Mouse (Mus musculus) thymus, adult 2 months (tissue): ENCODE results near the gene Mtor. TPM values are rescaled to one million over a fixed set of nuclear protein-coding genes. Genes with fewer than 3 reads are reported as not detected.

ENCODE experiments used
- DNase-seq: peaks from one replicate; pipeline ENCODE4 v3.0.0; 2021
- H3K27ac ChIP-seq: fragments of 200-500 bp; 2 replicates; pipeline ENCODE4 v1.5.1; 2012; ENCODE audit warnings: low read length, control low read depth; ENCODE audit not compliant: control insufficient read depth, insufficient read depth
- H3K27me3 ChIP-seq: fragments of 200-500 bp; 2 replicates; pipeline ENCODE4 v1.6.1; 2012; ENCODE audit warnings: mild to moderate bottlenecking, low read length, moderate library complexity, mixed read lengths; ENCODE audit not compliant: control insufficient read depth, insufficient read depth
- H3K36me3 ChIP-seq: fragments of 200-500 bp; 2 replicates; pipeline ENCODE4 v1.6.1; 2012; ENCODE audit warnings: mild to moderate bottlenecking, low read length, moderate library complexity; ENCODE audit not compliant: control insufficient read depth, insufficient read depth
- H3K4me1 ChIP-seq: fragments of 200-500 bp; replicated peaks from 2 replicates; pipeline ENCODE4 v1.6.1; 2012; ENCODE audit warnings: low read length; ENCODE audit not compliant: control insufficient read depth, insufficient read depth
- H3K4me3 ChIP-seq: fragments of 200-500 bp; 2 replicates; pipeline ENCODE4 v1.5.1; 2012; ENCODE audit warnings: mild to moderate bottlenecking, low read length, control low read depth, moderate library complexity; ENCODE audit not compliant: control insufficient read depth, insufficient read depth
- CTCF ChIP-seq: fragments of 200-500 bp; IDR thresholded peaks from 2 replicates; pipeline ENCODE4 v1.5.1; 2012; ENCODE audit warnings: mild to moderate bottlenecking, control low read depth, low read length, moderate library complexity, borderline replicate concordance; ENCODE audit not compliant: control insufficient read depth, poor library complexity, insufficient read depth; ENCODE audit errors: extremely low read depth
- POLR2A ChIP-seq: fragments of 200-500 bp; IDR thresholded peaks from 2 replicates; pipeline ENCODE4 v1.6.1; 2012; ENCODE audit warnings: mild to moderate bottlenecking, low read length, control low read depth, moderate library complexity; ENCODE audit not compliant: control insufficient read depth, poor library complexity, insufficient read depth; ENCODE audit errors: extremely low read depth
- WGBS: fragments of 180-500 bp; shearing (Covaris S2); methylation state at CpG from one replicate; pipeline ENCODE4 v1.1.7; 2018; 5-methylcytosine and 5-hydroxymethylcytosine counted together
- polyA plus RNA-seq: library from polyadenylated mRNA; depleted of rRNA; stranded (reverse); fragments of >200 nt; gene quantifications from 2 replicates; pipeline ENCODE4 v1.2.3, GENCODE M21; 2012

Mtor gene
- polyA plus RNA-seq, 1 experiment = 25.0 TPM

DNA sequence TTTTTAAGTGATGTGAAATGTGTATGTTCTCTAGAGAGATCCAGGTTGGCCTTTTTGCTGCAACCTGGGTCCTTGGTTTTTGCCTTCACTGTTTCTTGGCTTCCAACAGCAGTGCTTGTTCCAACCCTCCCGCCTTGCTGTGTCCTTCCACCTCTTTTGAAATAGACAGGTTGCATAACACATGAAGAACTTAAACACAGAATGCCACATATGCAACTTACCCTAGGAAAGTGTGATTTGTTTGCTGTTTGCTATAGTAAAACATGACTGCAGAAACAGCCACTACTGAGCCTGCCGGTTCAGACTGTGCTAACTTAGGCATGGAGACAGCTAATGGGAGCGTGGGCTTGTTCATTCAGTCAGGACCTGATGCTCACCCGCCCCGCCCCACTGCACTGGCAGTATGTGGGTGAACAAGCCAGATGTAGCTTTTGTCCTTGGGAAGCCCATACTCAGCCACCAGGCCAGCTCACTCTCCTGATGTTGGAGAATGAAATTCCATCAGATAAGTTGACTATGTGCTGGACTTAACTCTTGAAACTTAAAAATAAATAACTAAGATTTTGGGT, 18.2 kb downstream of the Mtor start:
- TF ChIP-seq POLR2A = no peak
- no peak for TF ChIP-seq CTCF
- DNase-seq = no peak

GRCm38 (mm10) chr4:148468396-148468795, 20.0 kb downstream of the Mtor start:
- Histone ChIP-seq H3K36me3 (peaks cover 77% of the 10 kb centered on the region), H3K4me1 (no peaks in the 10 kb centered on the region; the same call in 1 of the 2 replicates), H3K27ac (no peak overlapping the region), H3K4me3 (no peak overlapping the region), H3K27me3 (no peaks in the 10 kb centered on the region)
- no peak for TF ChIP-seq CTCF
- TF ChIP-seq POLR2A = no peak
- 97% methylated on average over 10 of the region's 10 CpGs for WGBS
- no peak for DNase-seq

More for the DNA sequence above, 18.2 kb downstream of the Mtor start:
- WGBS = 94% methylated on average over 5 of the region's 5 CpGs
- Histone ChIP-seq H3K27me3 (no peaks in the 10 kb centered on the region), H3K4me3 (no peak overlapping the region), H3K27ac (no peak overlapping the region), H3K36me3 (peaks cover 66% of the 10 kb centered on the region), H3K4me1 (no peaks in the 10 kb centered on the region; the same call in 1 of the 2 replicates)

GRCm38 (mm10) chr4:148469487-148470252, 21.3 kb downstream of the Mtor start:
- no peak for TF ChIP-seq POLR2A
- TF ChIP-seq CTCF = no peak
- DNase-seq = no peak
- Histone ChIP-seq H3K27me3 (no peaks in the 10 kb centered on the region), H3K4me3 (no peak overlapping the region), H3K4me1 (no peaks in the 10 kb centered on the region; the same call in 1 of the 2 replicates), H3K27ac (no peak overlapping the region), H3K36me3 (peaks cover 77% of the 10 kb centered on the region)
- whole genome bisulfite sequencing = 95% methylated on average over 11 of the region's 11 CpGs

- TF ChIP-seq CTCF (no peak), POLR2A (no peak)
- Histone ChIP-seq H3K27me3 (no peaks in the 10 kb centered on the region), H3K4me1 (no peaks in the 10 kb centered on the region), H3K4me3 (no peak overlapping the region), H3K36me3 (peaks cover 69% of the 10 kb centered on the region), H3K27ac (no peak overlapping the region)
- DNase-seq = no peak
- 97% methylated on average over 10 of the region's 10 CpGs for WGBS
These were observed 23.0 kb downstream of the Mtor start for GRCm38 (mm10) chr4:148471363-148471806.

DNA sequence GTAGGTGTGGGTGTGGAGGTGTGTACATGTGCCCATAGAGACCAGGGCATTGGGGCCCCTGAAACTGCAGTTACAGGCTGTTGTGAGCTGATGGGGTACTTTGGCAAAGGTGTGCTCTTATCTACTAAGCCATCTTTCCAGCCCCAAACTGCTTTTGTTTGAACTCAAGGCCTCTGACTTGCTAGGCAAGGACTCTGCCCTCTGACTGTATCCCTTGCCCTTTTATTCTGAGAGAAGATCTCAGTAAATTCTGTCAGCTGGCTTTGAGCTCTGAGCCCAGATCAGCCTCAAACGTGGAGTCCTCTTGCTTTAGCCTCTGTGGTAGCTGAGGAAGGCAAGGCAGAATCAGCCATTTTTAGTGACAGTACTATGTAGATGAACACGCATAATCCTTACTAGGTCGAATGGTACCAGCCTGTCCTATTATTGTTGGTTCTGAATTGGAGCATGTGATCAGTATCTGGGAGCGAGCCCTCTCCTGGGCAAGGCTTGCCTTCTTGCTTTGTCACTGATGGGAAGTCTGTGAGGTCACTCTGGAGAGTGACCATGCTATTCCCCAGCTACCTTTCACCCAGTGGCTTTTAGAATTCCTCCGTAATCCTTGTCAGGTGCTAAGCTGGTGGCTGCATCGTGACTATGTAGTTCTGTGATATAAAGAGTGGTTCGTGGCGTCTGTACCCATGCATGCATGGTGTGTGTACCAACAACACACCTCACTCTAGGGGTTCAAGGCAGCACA, 24.2 kb downstream of the Mtor start:
- H3K36me3 ChIP-seq = peaks cover 70% of the 10 kb centered on the region
- no peak for TF ChIP-seq POLR2A
- no peak for TF ChIP-seq CTCF
- no peak overlapping the region for H3K4me3 ChIP-seq
- no peak overlapping the region for H3K27ac ChIP-seq
- H3K27me3 ChIP-seq = no peaks in the 10 kb centered on the region
- DNase-seq = no peak
- 94% methylated on average over 8 of the region's 8 CpGs for WGBS
- H3K4me1 ChIP-seq = no peaks in the 10 kb centered on the region

- 96% methylated on average over 5 of the region's 5 CpGs for WGBS
- H3K27ac ChIP-seq = no peak overlapping the region
These were observed 25.1 kb downstream of the Mtor start for GRCm38 (mm10) chr4:148473496-148473895.

More at GRCm38 (mm10) chr4:148473496-148473895, 25.1 kb downstream of the Mtor start:
- TF ChIP-seq POLR2A (no peak), CTCF (no peak)
- no peak for DNase-seq
- Histone ChIP-seq H3K4me1 (no peaks in the 10 kb centered on the region), H3K4me3 (no peak overlapping the region), H3K27me3 (no peaks in the 10 kb centered on the region), H3K36me3 (peaks cover 63% of the 10 kb centered on the region)
